Mouse (Mus musculus) brain, adult 2 months (tissue): ENCODE measurements around the gene Actr8.

Experiments used
- DNase-seq: peaks from one replicate; pipeline ENCODE4 v3.0.0; 2011; ENCODE audit warnings: low read depth, low spot score

The Actr8 gene

GRCm38 (mm10) chr14:29996000-29996751, 18.0 kb downstream of the Actr8 start:
- peak; percentile 69 for DNase-seq

- no peak for DNase-seq
These were observed 19.2 kb downstream of the Actr8 start for GRCm38 (mm10) chr14:29997345-29997744.

- peak; percentile 29 for DNase-seq
These were observed 20.8 kb downstream of the Actr8 start for GRCm38 (mm10) chr14:29998747-29999474.

GRCm38 (mm10) chr14:29999475-29999811, 21.3 kb downstream of the Actr8 start:
- no peak for DNase-seq

GRCm38 (mm10) chr14:30008733-30009575, 30.8 kb downstream of the Actr8 start, which contains the start of the genes Il17rb and Chdh:
Il17rb (minus strand) TSS chr14:30008896.
Chdh (plus strand) TSS chr14:30009023.
- DNase-seq = peak; percentile 63

GRCm38 (mm10) chr14:30009864-30010560, 31.9 kb downstream of the Actr8 start:
- peak; percentile 61 for DNase-seq

- peak; percentile 76 for DNase-seq
These were observed 33.9 kb downstream of the Actr8 start for GRCm38 (mm10) chr14:30011886-30012560.

- DNase-seq = no peak
These were observed 36.4 kb downstream of the Actr8 start for GRCm38 (mm10) chr14:30014487-30014886.

- no peak for DNase-seq
These were observed 36.9 kb downstream of the Actr8 start for GRCm38 (mm10) chr14:30015008-30015407.

GRCm38 (mm10) chr14:30016666-30017065, 38.5 kb downstream of the Actr8 start:
- DNase-seq = no peak

- no peak for DNase-seq
These were observed 39.8 kb downstream of the Actr8 start for GRCm38 (mm10) chr14:30017794-30018462.

- no peak for DNase-seq
These were observed 40.3 kb downstream of the Actr8 start for GRCm38 (mm10) chr14:30018463-30018801.

GRCm38 (mm10) chr14:30018846-30019245, 40.7 kb downstream of the Actr8 start:
- DNase-seq = no peak

GRCm38 (mm10) chr14:30019375-30019774, 41.2 kb downstream of the Actr8 start:
- DNase-seq = no peak

- no peak for DNase-seq
These were observed 41.8 kb downstream of the Actr8 start for GRCm38 (mm10) chr14:30019792-30020575.

GRCm38 (mm10) chr14:30022471-30022870, 44.3 kb downstream of the Actr8 start:
- no peak for DNase-seq

GRCm38 (mm10) chr14:30024387-30024786, 46.2 kb downstream of the Actr8 start:
- DNase-seq = no peak

- DNase-seq = peak; percentile 33
These were observed 49.2 kb downstream of the Actr8 start for GRCm38 (mm10) chr14:30027378-30027777.

GRCm38 (mm10) chr14:30033405-30033804, 55.3 kb downstream of the Actr8 start:
- DNase-seq = no peak

GRCm38 (mm10) chr14:30038431-30038830, 60.3 kb downstream of the Actr8 start:
- peak; percentile 50 for DNase-seq
